Mouse (Mus musculus) adrenal gland, postnatal 10 days (tissue): ENCODE results near the gene Peli2. TPM values are rescaled to one million over a fixed set of nuclear protein-coding genes. Genes with fewer than 3 reads are reported as not detected.

ENCODE experiments used
- DNase-seq: peaks from one replicate; pipeline ENCODE4 v3.0.0; 2021; ENCODE audit warnings: mixed read lengths
- total RNA-seq, 2 experiments: library from RNA; stranded (reverse); gene quantifications; 2 replicates each; pipeline ENCODE4 v1.2.3; 2021

Peli2 gene
- total RNA-seq, 2 experiments from 2014 or later: 23.9 to 29.1 TPM

GRCm38 (mm10) chr14:48289602-48290599 lies 169.3 kb downstream of the Peli2 start:
- no peak for DNase-seq

GRCm38 (mm10) chr14:48293498-48293897 lies 172.9 kb downstream of the Peli2 start:
- DNase-seq: no peak

- no peak for DNase-seq
Observed at GRCm38 (mm10) chr14:48295410-48295809, 174.8 kb downstream of the Peli2 start.

DNA sequence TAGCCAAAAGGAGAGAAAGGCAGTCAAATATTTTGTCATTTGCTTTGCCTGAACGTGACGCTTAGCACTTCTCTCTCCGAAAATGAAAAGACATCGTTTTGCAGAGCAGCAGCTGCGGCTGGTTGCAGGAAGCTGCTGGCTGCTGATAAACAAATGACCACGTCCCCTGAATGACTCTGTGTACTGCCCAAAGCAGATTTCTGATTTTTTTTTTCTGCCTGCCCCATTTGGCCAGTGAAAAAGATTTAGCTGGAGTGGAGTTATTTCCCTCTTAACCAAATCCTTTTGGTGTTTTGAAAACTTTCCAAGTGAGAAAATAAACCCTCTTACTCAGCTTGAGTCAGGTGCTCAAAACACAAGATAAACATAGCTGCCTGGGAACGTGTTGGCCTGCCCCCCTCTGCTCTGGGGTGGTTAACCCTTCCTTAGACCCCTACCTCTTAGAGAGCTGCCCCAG lies 175.2 kb downstream of the Peli2 start:
- DNase-seq: no peak

GRCm38 (mm10) chr14:48296820-48297219 lies 176.2 kb downstream of the Peli2 start:
- DNase-seq: no peak

DNA sequence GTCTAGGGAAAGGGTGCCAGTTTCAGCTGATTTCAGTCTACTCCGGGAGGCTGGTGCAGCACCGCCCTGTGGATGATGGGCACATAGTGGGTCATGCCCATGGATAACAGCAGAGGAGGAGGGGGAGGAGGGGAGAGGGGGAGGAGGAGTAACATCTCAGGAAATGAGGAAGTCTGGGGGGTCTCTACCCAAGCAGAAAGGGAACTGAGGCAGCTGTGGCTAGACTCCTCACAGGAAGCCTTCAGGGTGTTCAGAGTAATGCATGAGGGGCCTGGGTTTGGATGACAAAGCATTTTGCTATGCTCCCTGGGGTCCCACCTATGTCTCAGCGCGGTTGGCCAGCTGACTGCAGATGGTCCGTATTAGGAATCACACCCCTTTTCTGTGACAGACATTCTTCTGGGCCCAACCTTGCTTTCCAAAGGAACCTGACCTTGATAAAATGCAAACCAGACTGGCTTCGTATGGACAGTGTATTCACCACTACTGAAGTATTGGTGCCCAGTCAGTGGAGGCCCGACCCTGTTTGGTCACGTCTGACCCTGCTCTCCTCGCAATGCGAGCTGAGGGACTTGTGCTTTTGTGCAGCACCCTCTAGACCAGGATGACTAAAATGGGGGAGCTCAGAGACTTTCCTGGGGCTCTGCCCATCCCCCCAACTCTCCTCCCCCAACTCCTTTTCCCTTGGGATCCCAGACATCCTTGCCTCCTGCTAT lies 182.0 kb downstream of the Peli2 start:
- no peak for DNase-seq

DNA sequence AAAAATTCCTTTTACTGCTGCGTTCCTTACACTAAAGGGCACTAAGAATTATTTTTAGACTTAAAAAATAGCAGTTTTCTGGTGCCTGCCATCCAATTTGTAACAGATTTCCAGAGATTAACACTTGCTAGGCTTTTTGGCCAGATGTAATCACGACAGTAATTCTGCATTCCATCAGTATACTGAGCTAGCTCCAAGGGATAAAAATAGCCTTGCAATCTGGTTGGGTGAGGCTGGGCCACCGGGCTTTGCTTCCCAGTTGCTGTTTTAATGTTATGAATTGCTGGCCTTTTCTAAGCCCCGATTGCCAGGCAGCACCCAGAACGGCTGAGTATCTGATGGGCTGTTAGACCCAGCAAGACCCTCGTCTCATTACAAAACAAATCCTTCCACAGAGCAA lies 182.6 kb downstream of the Peli2 start:
- no peak for DNase-seq

- no peak for DNase-seq
Observed at GRCm38 (mm10) chr14:48303841-48304240, 183.2 kb downstream of the Peli2 start.

GRCm38 (mm10) chr14:48313234-48313633 lies 192.6 kb downstream of the Peli2 start:
- no peak for DNase-seq

GRCm38 (mm10) chr14:48316396-48316795 lies 195.8 kb downstream of the Peli2 start:
- DNase-seq: no peak

DNA sequence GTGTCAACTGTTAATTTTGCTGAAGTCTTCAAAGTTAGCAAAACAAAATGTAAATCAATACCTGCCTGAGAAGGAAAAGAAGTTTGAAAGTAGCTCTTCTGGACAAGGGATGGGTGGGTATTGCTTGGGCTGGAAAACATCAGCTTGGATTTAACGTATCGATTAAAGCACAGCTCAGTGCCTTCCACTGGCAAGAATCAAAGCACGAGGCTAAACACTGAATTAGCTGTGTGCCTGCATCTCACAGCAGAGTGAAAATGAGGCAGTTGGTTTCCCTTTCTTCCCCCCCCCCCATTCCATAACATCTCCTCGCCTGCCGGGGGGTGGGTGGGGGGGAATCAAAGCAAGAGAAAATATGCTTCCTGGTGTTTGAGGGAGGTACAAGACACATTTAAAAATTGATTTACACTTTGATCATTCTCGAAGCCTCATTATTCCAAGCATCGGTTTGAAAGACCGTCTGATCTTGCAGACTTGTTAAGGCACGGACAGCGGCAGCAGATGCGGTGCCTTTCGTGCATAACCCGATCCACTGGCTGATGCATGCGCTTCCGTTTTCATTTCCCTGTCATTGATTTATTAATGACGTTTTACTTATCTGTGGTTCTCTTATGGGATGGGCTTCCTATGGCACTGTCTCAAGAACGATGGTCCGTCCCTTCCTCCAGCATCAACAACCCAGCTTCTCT lies 203.3 kb downstream of the Peli2 start:
- no peak for DNase-seq

- DNase-seq: no peak
Observed at GRCm38 (mm10) chr14:48324460-48324850, 203.8 kb downstream of the Peli2 start.

- peak; percentile 16 for DNase-seq
Observed at GRCm38 (mm10) chr14:48327746-48328145, 207.1 kb downstream of the Peli2 start.

- peak; percentile 14 for DNase-seq
Observed at GRCm38 (mm10) chr14:48329716-48330365, 209.2 kb downstream of the Peli2 start.
